Mouse (Mus musculus) neural tube, embryonic 13.5 days (tissue): Measurements from ENCODE around the gene Sapcd1. TPM values are rescaled to one million over a fixed set of nuclear protein-coding genes. Genes with fewer than 3 reads are reported as not detected.
"Not testable (repeated sequence)": the region's sequence is repeated elsewhere in the genome, so short reads cannot be mapped to it uniquely, and the experiment has no call there.

Experiments used
- ATAC-seq: fragments of 200-750 bp; cut with Nextera tagmentation; 2 replicates; pipeline ENCODE4 v1.8.0; 2017; ENCODE audit warnings: low read depth, mild to moderate bottlenecking, moderate TSS enrichment, moderate library complexity
- H3K27ac ChIP-seq: fragments of 300-500 bp; sonication (generic); replicated peaks from 2 replicates; pipeline ENCODE4 v1.5.1; 2015; ENCODE audit warnings: moderate library complexity, mild to moderate bottlenecking, inconsistent platforms
- H3K27me3 ChIP-seq: fragments of 300-500 bp; sonication (generic); 2 replicates; pipeline ENCODE4 v1.6.1; 2015; ENCODE audit warnings: mild to moderate bottlenecking, inconsistent platforms
- H3K36me3 ChIP-seq: fragments of 300-500 bp; sonication (generic); 2 replicates; pipeline ENCODE4 v1.6.1; 2015; ENCODE audit warnings: mild to moderate bottlenecking, inconsistent platforms
- H3K4me1 ChIP-seq: fragments of 300-500 bp; sonication (generic); replicated peaks from 2 replicates; pipeline ENCODE4 v1.6.1; 2015; ENCODE audit warnings: inconsistent platforms
- H3K4me2 ChIP-seq: fragments of 300-500 bp; sonication (generic); 2 replicates; pipeline ENCODE4 v1.6.1; 2015; ENCODE audit warnings: inconsistent platforms, mild to moderate bottlenecking, moderate library complexity
- H3K4me3 ChIP-seq: fragments of 300-500 bp; sonication (generic); 2 replicates; pipeline ENCODE4 v1.5.1; 2015; ENCODE audit warnings: mild to moderate bottlenecking, inconsistent platforms
- H3K9ac ChIP-seq: fragments of 300-500 bp; sonication (generic); 2 replicates; pipeline ENCODE4 v1.6.1; 2015; ENCODE audit warnings: moderate library complexity, mild to moderate bottlenecking, inconsistent platforms
- H3K9me3 ChIP-seq: fragments of 300-500 bp; sonication (generic); 2 replicates; pipeline ENCODE4 v1.6.1; 2016; ENCODE audit warnings: inconsistent platforms
- WGBS: fragments of 180-500 bp; shearing (Covaris S2); methylation state at CpG from one replicate; pipeline ENCODE4 v1.1.7; 2015; 5-methylcytosine and 5-hydroxymethylcytosine counted together
- polyA plus RNA-seq: library from polyadenylated mRNA; unstranded; fragments of >200 nt; fragmentation: Nextera tagmentation; extraction: Ambion mirVana; gene quantifications from 2 replicates; pipeline ENCODE4 v1.2.1, GENCODE M21; 2015

The Sapcd1 gene
- polyA plus RNA-seq, 1 experiment from 2014 or later: 2.6 TPM

- ATAC-seq: peak; percentile 93
- peak within 1 kb of the TSS; percentile 100 for H3K4me2 ChIP-seq
- H3K9ac ChIP-seq: peak within 1 kb of the TSS; percentile 97
- under 1% methylated on average over 57 of the region's 83 CpGs for WGBS
- peak within 1 kb of the TSS; percentile 96 for H3K27ac ChIP-seq
- peaks cover 19% of the 10 kb centered on the region for H3K36me3 ChIP-seq
- H3K4me1 ChIP-seq: peaks cover 34% of the 10 kb centered on the region
- H3K9me3 ChIP-seq: no peaks in the 10 kb centered on the region
- no peaks in the 10 kb centered on the region for H3K27me3 ChIP-seq
- peak within 1 kb of the TSS; percentile 93 for H3K4me3 ChIP-seq
Measured at GRCm38 (mm10) chr17:35000717-35001451, 26.9 kb downstream of the Sapcd1 start, which contains the start of gene Vars. Gene Vars, plus strand, starts transcription at chr17:35000987.

GRCm38 (mm10) chr17:34999871-35000716, 27.7 kb downstream of the Sapcd1 start:
- Histone ChIP-seq H3K4me2 (peak overlapping the region; percentile 100), H3K36me3 (peaks cover 11% of the 10 kb centered on the region), H3K4me1 (peaks cover 34% of the 10 kb centered on the region), H3K4me3 (peak overlapping the region; percentile 93), H3K9ac (peak overlapping the region; percentile 97), H3K27ac (peak overlapping the region; percentile 96; the same call in 1 of the 2 replicates)
- WGBS: 25% methylated on average over 30 of the region's 32 CpGs
- not testable (repeated sequence) for H3K9me3 ChIP-seq, H3K27me3 ChIP-seq, ATAC-seq

- Histone ChIP-seq H3K9me3 (no peaks in the 10 kb centered on the region), H3K36me3 (no peaks in the 10 kb centered on the region), H3K9ac (no peak overlapping the region), H3K4me2 (peak overlapping the region; percentile 100), H3K4me1 (peaks cover 34% of the 10 kb centered on the region), H3K27ac (no peak overlapping the region), H3K27me3 (no peaks in the 10 kb centered on the region), H3K4me3 (0 out of 2 replicates have a peak overlapping the region, but pooled peaks have one; percentile 24)
- ATAC-seq: no peak
- 93% methylated on average over 15 of the region's 15 CpGs for WGBS
Measured at GRCm38 (mm10) chr17:34998526-34999430, 29.0 kb downstream of the Sapcd1 start.

- Histone ChIP-seq H3K4me3 (no peak overlapping the region), H3K9me3 (no peaks in the 10 kb centered on the region), H3K4me2 (no peak overlapping the region), H3K27ac (no peak overlapping the region), H3K9ac (no peak overlapping the region), H3K27me3 (no peaks in the 10 kb centered on the region), H3K36me3 (no peaks in the 10 kb centered on the region), H3K4me1 (peaks cover 19% of the 10 kb centered on the region)
- no peak for ATAC-seq
- 79% methylated on average over 5 of the region's 5 CpGs for WGBS
Measured at GRCm38 (mm10) chr17:34997142-34997483, 30.7 kb downstream of the Sapcd1 start.

- Histone ChIP-seq H3K4me2 (no peak overlapping the region), H3K36me3 (no peaks in the 10 kb centered on the region), H3K4me3 (no peak overlapping the region), H3K9ac (no peak overlapping the region), H3K27ac (no peak overlapping the region), H3K4me1 (peaks cover 14% of the 10 kb centered on the region), H3K27me3 (no peaks in the 10 kb centered on the region), H3K9me3 (no peaks in the 10 kb centered on the region)
- WGBS: 86% methylated on average over 13 of the region's 14 CpGs
- no peak for ATAC-seq
Measured at GRCm38 (mm10) chr17:34996411-34997141, 31.2 kb downstream of the Sapcd1 start.

- not testable (repeated sequence) for H3K9ac ChIP-seq, ATAC-seq, H3K4me2 ChIP-seq, H3K27ac ChIP-seq, H3K27me3 ChIP-seq, H3K9me3 ChIP-seq, H3K4me3 ChIP-seq, H3K36me3 ChIP-seq
- H3K4me1 ChIP-seq: peaks cover 12% of the 10 kb centered on the region
- 94% methylated on average over 4 of the region's 4 CpGs for WGBS
Measured at GRCm38 (mm10) chr17:34995927-34996326, 31.9 kb downstream of the Sapcd1 start.

- not testable (repeated sequence) for H3K36me3 ChIP-seq, H3K4me2 ChIP-seq, H3K4me3 ChIP-seq, H3K9me3 ChIP-seq, H3K27ac ChIP-seq, H3K27me3 ChIP-seq, ATAC-seq, H3K9ac ChIP-seq
- 91% methylated on average over 4 of the region's 4 CpGs for WGBS
- H3K4me1 ChIP-seq: peaks cover 11% of the 10 kb centered on the region
Measured at GRCm38 (mm10) chr17:34995192-34995591, 32.6 kb downstream of the Sapcd1 start.

- H3K27me3 ChIP-seq: no peaks in the 10 kb centered on the region
- H3K9ac ChIP-seq: no peak overlapping the region
- H3K9me3 ChIP-seq: no peaks in the 10 kb centered on the region
- no peak overlapping the region for H3K4me2 ChIP-seq
- peaks cover 7% of the 10 kb centered on the region for H3K4me1 ChIP-seq
- H3K4me3 ChIP-seq: no peak overlapping the region
- no peak overlapping the region for H3K27ac ChIP-seq
- H3K36me3 ChIP-seq: no peaks in the 10 kb centered on the region
- ATAC-seq: no peak
Measured at GRCm38 (mm10) chr17:34994751-34995150, 33.1 kb downstream of the Sapcd1 start.

GRCm38 (mm10) chr17:34984218-34984617, 43.6 kb downstream of the Sapcd1 start:
- H3K9ac ChIP-seq: no peak overlapping the region
- H3K9me3 ChIP-seq: no peaks in the 10 kb centered on the region
- peaks cover 22% of the 10 kb centered on the region for H3K36me3 ChIP-seq
- no peak for ATAC-seq
- 75% methylated on average over 2 of the region's 2 CpGs for WGBS
- H3K4me2 ChIP-seq: no peak overlapping the region
- no peak overlapping the region for H3K4me3 ChIP-seq
- no peak overlapping the region for H3K27ac ChIP-seq
- no peaks in the 10 kb centered on the region for H3K27me3 ChIP-seq
- H3K4me1 ChIP-seq: peaks cover 29% of the 10 kb centered on the region

- Histone ChIP-seq H3K9me3 (no peaks in the 10 kb centered on the region), H3K9ac (peak overlapping the region; percentile 89), H3K36me3 (peaks cover 17% of the 10 kb centered on the region), H3K27ac (peak overlapping the region; percentile 98), H3K4me3 (peak overlapping the region; percentile 75), H3K4me1 (peaks cover 29% of the 10 kb centered on the region), H3K27me3 (no peaks in the 10 kb centered on the region), H3K4me2 (peak overlapping the region; percentile 96)
- 0% methylated on average over 15 of the region's 15 CpGs for WGBS
- ATAC-seq: peak; percentile 34
Measured at GRCm38 (mm10) chr17:34982328-34982727, 45.5 kb downstream of the Sapcd1 start.

GRCm38 (mm10) chr17:34981690-34982180, 46.1 kb downstream of the Sapcd1 start, which contains the start of gene Lsm2:
Gene Lsm2, plus strand, starts transcription at chr17:34981862.
- WGBS: under 1% methylated on average over 58 of the region's 58 CpGs
- Histone ChIP-seq H3K27ac (peak within 1 kb of the TSS; percentile 98), H3K4me1 (peaks cover 29% of the 10 kb centered on the region), H3K9ac (peak within 1 kb of the TSS; percentile 89), H3K4me3 (peak within 1 kb of the TSS; percentile 75), H3K4me2 (peak within 1 kb of the TSS; percentile 96), H3K27me3 (no peaks in the 10 kb centered on the region), H3K36me3 (peaks cover 17% of the 10 kb centered on the region), H3K9me3 (no peaks in the 10 kb centered on the region)
- ATAC-seq: peak; percentile 95
